14 mouse cellular contexts compared by ENCODE assay signal in genomic region chr10:56546824-56547223, GRCm38 (mm10).
"Had no signal": no experiment of that assay in that cellular context is flagged by ENCODE, and none has a peak within 500 bp of the region (broad histone marks: within the 10 kb centered on the region; RNA-seq: fewer than 3 reads in every experiment).

No protein-coding gene starts in this region.

- H3K9ac ChIP-seq: limb, embryonic 15.5 days; liver, embryonic 12.5 days; lung, embryonic 14.5 days; neural tube, embryonic 12.5 days had no signal

- DNase-seq: kidney, adult 18-20 months; kidney, postnatal 10 days; layer of hippocampus, adult 9-11 months; layer of hippocampus, postnatal 36 days; lung, embryonic 14.5 days; lung, postnatal 10 days; lung, postnatal 4 days; right cerebral cortex, postnatal 4 days; spleen, adult 18-20 months; thymus, postnatal 4 days had no signal

- ATAC-seq: liver, embryonic 12.5 days had no signal

- H3K27ac ChIP-seq: limb, embryonic 15.5 days; liver, embryonic 12.5 days; midbrain, embryonic 10.5 days; neural tube, embryonic 12.5 days had no signal

- H3K4me2 ChIP-seq: limb, embryonic 15.5 days; liver, embryonic 12.5 days; lung, embryonic 14.5 days; neural tube, embryonic 12.5 days had no signal

- H3K27me3 ChIP-seq: limb, embryonic 15.5 days; liver, embryonic 12.5 days; neural tube, embryonic 12.5 days had no signal

- H3K4me3 ChIP-seq: limb, embryonic 15.5 days; liver, embryonic 12.5 days; midbrain, embryonic 10.5 days; neural tube, embryonic 12.5 days had no signal

- H3K9me3 ChIP-seq: limb, embryonic 15.5 days; liver, embryonic 12.5 days; midbrain, embryonic 10.5 days; neural tube, embryonic 12.5 days had no signal

- H3K4me1 ChIP-seq: limb, embryonic 15.5 days; liver, embryonic 12.5 days; midbrain, embryonic 10.5 days; neural tube, embryonic 12.5 days had no signal

- H3K36me3 ChIP-seq: limb, embryonic 15.5 days; liver, embryonic 12.5 days; midbrain, embryonic 10.5 days; neural tube, embryonic 12.5 days had no signal
